Mouse (Mus musculus) neutrophil, adult 83 days (primary cell): ENCODE measurements around the gene Olfr1199. TPM values are rescaled to one million over a fixed set of nuclear protein-coding genes. Genes with fewer than 3 reads are reported as not detected.

Experiments
- total RNA-seq, 2 experiments: library from RNA; stranded (reverse); gene quantifications; one replicate each; pipeline ENCODE4 v1.2.4; 2023

Olfr1199 gene
- not detected for total RNA-seq

DNA sequence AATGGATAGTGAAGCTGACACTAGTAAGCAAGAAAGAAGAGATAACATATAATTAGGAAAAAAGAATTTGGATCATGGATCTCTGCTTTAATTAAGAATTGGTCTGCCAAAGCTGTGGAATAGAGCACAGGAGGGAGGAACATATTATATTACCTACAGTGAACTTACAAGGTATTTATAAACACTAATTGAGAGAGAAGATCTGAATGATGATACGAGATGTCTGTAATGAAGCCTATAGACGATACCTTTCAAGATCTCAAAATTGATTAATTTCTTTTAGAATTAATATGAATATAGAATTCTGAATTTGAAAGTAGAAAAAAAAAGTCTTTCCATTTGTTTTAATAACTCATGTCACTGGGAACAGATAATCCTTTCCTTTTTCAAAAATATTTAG is at the start of gene Olfr1199:
TSS of gene Olfr1199 (minus strand) at position 101 of the 400 bp plus-strand sequence.

DNA sequence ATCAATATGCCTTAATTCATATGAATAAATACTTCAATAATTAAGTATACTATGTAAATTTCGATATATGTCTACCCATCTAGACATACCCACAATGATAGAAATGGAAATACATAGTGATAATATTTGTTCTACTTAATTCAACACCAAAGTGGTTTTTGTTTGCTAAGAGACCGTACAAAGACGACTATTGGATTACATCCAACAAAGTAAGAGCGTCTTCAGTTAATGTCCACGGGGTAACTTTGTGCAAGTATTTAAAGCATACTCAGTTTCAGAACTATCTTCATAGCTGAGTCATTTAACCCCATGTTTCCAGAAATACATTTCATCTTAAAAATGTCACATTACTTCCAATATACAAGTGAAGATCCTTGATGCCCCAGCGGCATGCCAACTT is 32.5 kb upstream of the Olfr1199 start, which contains the start of gene Olfr1201:
TSS of gene Olfr1201 (plus strand) at position 301 of the 400 bp plus-strand sequence.

GRCm38 (mm10) chr2:88770388-88770787 is 10.1 kb upstream of the Olfr1199 start, which contains the start of gene Olfr1200:
Olfr1200 (minus strand) TSS chr2:88770488.

GRCm38 (mm10) chr2:88751270-88751669 is 9.0 kb downstream of the Olfr1199 start, which contains the start of gene Olfr1198:
Olfr1198 (minus strand) TSS chr2:88751370.

DNA sequence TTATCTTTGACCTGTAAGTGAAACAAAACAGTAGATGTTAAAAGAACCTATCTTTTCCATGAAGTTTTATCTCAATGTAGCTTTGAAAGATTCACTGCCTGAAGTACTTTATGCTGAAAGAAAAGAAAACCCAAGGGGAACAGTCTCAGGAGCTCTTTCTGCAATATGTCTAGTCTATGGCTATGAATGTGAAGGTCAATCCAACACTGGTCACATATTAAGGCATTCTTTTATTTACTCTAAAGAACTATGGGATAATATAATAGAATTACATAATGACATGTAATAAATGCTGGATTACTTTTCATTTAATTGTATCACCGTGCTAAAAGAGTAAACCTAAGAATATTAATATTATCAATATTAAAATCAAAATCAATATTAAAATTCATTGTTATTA is 28.0 kb downstream of the Olfr1199 start, which contains the start of gene Olfr1197:
TSS of gene Olfr1197 (minus strand) at position 101 of the 400 bp plus-strand sequence.

GRCm38 (mm10) chr2:88704497-88704896 is 55.8 kb downstream of the Olfr1199 start, which contains the start of gene Olfr1196:
Olfr1196 (minus strand) TSS chr2:88704597.

Other genes starting within 250 kb of the Olfr1199 start
- gene Olfr1186, start 241.9 kb downstream of the Olfr1199 start, total RNA-seq: not detected
- not detected for gene Olfr1188, start 203.5 kb downstream of the Olfr1199 start, total RNA-seq
- gene Olfr1189, start 174.0 kb downstream of the Olfr1199 start, total RNA-seq: not detected
- gene Olfr1191-ps1, start 119.9 kb downstream of the Olfr1199 start, total RNA-seq: under 1 TPM; 0.04 to 0.18 TPM
- not detected for gene Olfr1192-ps1, start 112.0 kb downstream of the Olfr1199 start, total RNA-seq
- not detected for gene Olfr1193, start 84.8 kb downstream of the Olfr1199 start, total RNA-seq
- not detected for gene Olfr1195, start 71.3 kb downstream of the Olfr1199 start, total RNA-seq
- gene Olfr1196, start 55.9 kb downstream of the Olfr1199 start, total RNA-seq: not detected
- gene Olfr1197, start 28.1 kb downstream of the Olfr1199 start, total RNA-seq: not detected
- gene Olfr1198, start 9.1 kb downstream of the Olfr1199 start, total RNA-seq: not detected
- gene Olfr1200, start 10.0 kb upstream of the Olfr1199 start, total RNA-seq: not detected
- not detected for gene Olfr1201, start 32.6 kb upstream of the Olfr1199 start, total RNA-seq
- not detected for gene Olfr1202, start 54.0 kb upstream of the Olfr1199 start, total RNA-seq
- gene Olfr1205, start 69.3 kb upstream of the Olfr1199 start, total RNA-seq: not detected
- not detected for gene Olfr1204, start 88.8 kb upstream of the Olfr1199 start, total RNA-seq
- gene Olfr1206, start 102.8 kb upstream of the Olfr1199 start, total RNA-seq: not detected
- not detected for gene Olfr1208, start 141.8 kb upstream of the Olfr1199 start, total RNA-seq
- gene Olfr1209, start 154.7 kb upstream of the Olfr1199 start, total RNA-seq: not detected
- gene Olfr1211, start 177.6 kb upstream of the Olfr1199 start, total RNA-seq: not detected
- gene Olfr1212, start 193.5 kb upstream of the Olfr1199 start, total RNA-seq: not detected
- not detected for gene Gm13762, start 219.8 kb upstream of the Olfr1199 start, total RNA-seq
- gene Olfr1214, start 232.2 kb upstream of the Olfr1199 start, total RNA-seq: not detected
- gene Olfr1215, start 246.5 kb upstream of the Olfr1199 start, total RNA-seq: not detected